Mouse (Mus musculus): ENCODE data around the gene Olfr1420. TPM values are rescaled to one million over a fixed set of nuclear protein-coding genes. Genes with fewer than 3 reads are reported as not detected.

The Olfr1420 gene
- polyA plus RNA-seq, 2 experiments, result not detected

DNA sequence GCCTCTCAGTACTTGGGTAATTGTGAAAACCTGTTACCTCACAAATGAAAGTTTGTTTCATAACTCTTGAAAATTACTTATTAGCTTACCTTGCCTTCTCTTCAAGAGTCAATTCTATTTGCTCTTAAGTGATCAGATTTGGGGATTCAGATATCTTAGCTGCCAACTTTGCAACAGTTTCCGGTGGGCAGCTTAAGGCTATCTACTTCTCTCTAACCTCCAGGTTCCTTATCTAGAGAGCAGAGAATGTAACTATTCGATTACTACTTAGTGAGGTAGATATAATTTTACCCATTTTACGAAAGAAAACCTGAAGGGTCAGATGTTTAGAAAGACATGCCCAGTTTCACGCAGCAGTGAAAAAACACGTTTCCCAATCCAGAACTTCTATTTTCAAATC, 24.7 kb downstream of the Olfr1420 start:
- Histone ChIP-seq H3K4me1 (replicated peaks; ENCODE audit: control insufficient read depth in 2 of 2, insufficient read depth in 2 of 2, low read length in 1 of 2) (peaks cover 7 to 9% of the 10 kb centered on the region in 2 experiments), H3K27me3 (ENCODE audit: control insufficient read depth, insufficient read depth, low read length) (no peaks in the 10 kb centered on the region; the same call in 1 of the 2 replicates), H3K9me3 (ENCODE audit: control insufficient read depth, low read length) (no peaks in the 10 kb centered on the region), H3K27ac (no peak overlapping the region), H3K9ac (replicated peaks) (no peak overlapping the region), H3K4me2 (ENCODE audit: low read depth) (peak overlapping the region; percentile 90), H3K36me3 (replicated peaks; ENCODE audit: control insufficient read depth, insufficient read depth, low read depth) (peaks cover 5% of the 10 kb centered on the region; the same call in 1 of the 2 replicates), H3K4me3 (ENCODE audit: insufficient read depth in 1 of 2, low read depth in 2 of 2, low read length in 2 of 2) (peak overlapping the region in 1 of 2 experiments; percentile 76; a peak in 1 of 4 replicates)
- 29% methylated on average over 5 of the region's 5 CpGs for WGBS (ENCODE audit: insufficient replicate concordance)
- no peak for TF ChIP-seq CTCF (IDR thresholded peaks at IDR 0.05; ENCODE audit: low read depth)
- no peak for TF ChIP-seq EP300 (IDR thresholded peaks at IDR 0.05; ENCODE audit: low read depth)
- no peak for DNase-seq (ENCODE audit: low read depth in 3 of 3, low spot score in 3 of 3)
- no peak for ATAC-seq (ENCODE audit: insufficient read depth)

GRCm38 (mm10) chr19:11911603-11912002, 25.2 kb downstream of the Olfr1420 start:
- H3K9ac ChIP-seq (replicated peaks), result peak overlapping the region; percentile 52

DNA sequence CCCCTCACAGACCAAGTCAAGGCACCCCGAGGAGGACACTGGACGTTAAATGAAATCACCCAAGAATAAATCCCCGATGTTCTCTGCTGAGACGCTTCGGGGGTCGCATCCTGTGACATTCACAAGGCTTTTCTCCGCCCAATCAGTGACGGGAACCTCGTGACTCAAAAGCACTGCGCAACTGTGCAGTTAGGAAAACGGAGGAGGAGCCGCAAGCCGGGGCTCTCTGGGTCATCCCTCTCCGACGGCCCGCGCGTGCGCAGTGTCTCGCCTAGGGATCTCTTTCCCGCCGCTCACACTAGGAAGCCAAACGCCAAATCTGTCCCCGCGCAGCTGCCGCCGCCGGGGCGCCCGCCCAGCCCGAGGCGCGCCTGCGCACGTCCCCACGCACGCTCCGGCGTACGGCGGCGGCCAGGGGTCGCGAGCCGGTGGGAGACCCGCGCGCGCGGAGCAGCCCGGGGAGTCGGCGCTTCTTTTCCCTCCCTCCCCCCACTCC, 25.7 kb downstream of the Olfr1420 start, which contains the start of gene Patl1:
TSS of gene Patl1 (plus strand) at position 363 of the 496 bp plus-strand sequence.
- under 1% methylated on average over 52 of the region's 53 CpGs for WGBS (ENCODE audit: insufficient replicate concordance)
- TF ChIP-seq EP300 (IDR thresholded peaks at IDR 0.05; ENCODE audit: low read depth) (no peak), CTCF (IDR thresholded peaks at IDR 0.05; ENCODE audit: low read depth) (no peak)
- H3K4me2 ChIP-seq (ENCODE audit: low read depth), result peak within 1 kb of the TSS; percentile 90
- no peaks in the 10 kb centered on the region for H3K9me3 ChIP-seq (ENCODE audit: control insufficient read depth, low read length)
- ATAC-seq (ENCODE audit: insufficient read depth) (peak; percentile 96), DNase-seq (ENCODE audit: low read depth in 3 of 3, low spot score in 3 of 3) (peak; percentile 92 to 95 (median 94))
- no peaks in the 10 kb centered on the region; the same call in 1 of the 2 replicates for H3K27me3 ChIP-seq (ENCODE audit: control insufficient read depth, insufficient read depth, low read length)
- peak within 1 kb of the TSS; percentile 76 to 80 for H3K4me3 ChIP-seq (ENCODE audit: insufficient read depth in 1 of 2, low read depth in 2 of 2, low read length in 2 of 2)
- H3K36me3 ChIP-seq (replicated peaks; ENCODE audit: control insufficient read depth, insufficient read depth, low read depth), result peaks cover 5% of the 10 kb centered on the region; the same call in 1 of the 2 replicates
- peak within 1 kb of the TSS; percentile 94 for H3K9ac ChIP-seq (replicated peaks)
- peaks cover 7 to 9% of the 10 kb centered on the region in 2 experiments for H3K4me1 ChIP-seq (replicated peaks; ENCODE audit: control insufficient read depth in 2 of 2, insufficient read depth in 2 of 2, low read length in 1 of 2)
- H3K27ac ChIP-seq, result peak within 1 kb of the TSS; percentile 55

More at GRCm38 (mm10) chr19:11911603-11912002, 25.2 kb downstream of the Olfr1420 start:
- peak overlapping the region; percentile 90 for H3K4me2 ChIP-seq (ENCODE audit: low read depth)
- H3K4me3 ChIP-seq (ENCODE audit: insufficient read depth in 1 of 2, low read depth in 2 of 2, low read length in 2 of 2), result peak overlapping the region; percentile 76 to 80
- H3K27me3 ChIP-seq (ENCODE audit: control insufficient read depth, insufficient read depth, low read length), result no peaks in the 10 kb centered on the region; the same call in 1 of the 2 replicates
- peaks cover 5% of the 10 kb centered on the region; the same call in 1 of the 2 replicates for H3K36me3 ChIP-seq (replicated peaks; ENCODE audit: control insufficient read depth, insufficient read depth, low read depth)
- TF ChIP-seq CTCF (IDR thresholded peaks at IDR 0.05; ENCODE audit: low read depth), result no peak
- no peak for TF ChIP-seq EP300 (IDR thresholded peaks at IDR 0.05; ENCODE audit: low read depth)
- ATAC-seq (ENCODE audit: insufficient read depth) (peak; percentile 5), DNase-seq (ENCODE audit: low read depth in 3 of 3, low spot score in 3 of 3) (no peak)
- 3% methylated on average over 17 of the region's 17 CpGs for WGBS (ENCODE audit: insufficient replicate concordance)
- no peaks in the 10 kb centered on the region for H3K9me3 ChIP-seq (ENCODE audit: control insufficient read depth, low read length)
- peaks cover 7 to 9% of the 10 kb centered on the region in 2 experiments for H3K4me1 ChIP-seq (replicated peaks; ENCODE audit: control insufficient read depth in 2 of 2, insufficient read depth in 2 of 2, low read length in 1 of 2)
- H3K27ac ChIP-seq, result no peak overlapping the region; the same call in 1 of the 2 replicates

DNA sequence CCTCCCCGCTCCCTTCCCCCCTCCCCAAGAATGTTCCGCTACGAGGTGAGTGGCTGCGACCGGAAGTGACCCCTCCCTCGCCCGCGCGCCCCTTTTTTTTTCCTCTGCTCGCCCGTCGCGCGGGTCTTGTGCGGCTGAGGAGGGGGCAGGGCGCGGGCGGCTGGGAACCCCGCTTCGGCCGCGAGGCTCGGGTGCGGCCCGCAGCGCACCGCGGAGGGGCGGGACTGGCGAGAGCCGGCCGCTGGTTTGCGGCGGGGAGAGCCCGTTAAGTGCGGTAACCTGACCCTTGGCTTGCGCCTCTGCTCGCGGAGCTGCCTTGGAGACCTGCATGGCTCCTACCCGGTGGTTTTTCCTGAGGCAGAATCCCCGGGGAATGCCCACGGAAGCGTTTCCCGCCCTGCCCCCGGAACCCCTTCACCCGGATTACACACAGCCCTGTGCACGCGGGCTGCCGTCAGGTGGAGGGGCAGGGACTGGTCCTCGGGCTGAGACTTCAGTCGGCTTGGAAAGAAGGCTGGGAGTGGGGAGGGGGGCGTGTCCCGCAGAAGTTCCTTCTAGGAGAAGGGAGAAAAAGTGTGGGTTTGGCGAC, 26.3 kb downstream of the Olfr1420 start:
- H3K27ac ChIP-seq, result peak overlapping the region; percentile 55
- WGBS (ENCODE audit: insufficient replicate concordance), result under 1% methylated on average over 50 of the region's 54 CpGs

GRCm38 (mm10) chr19:11915804-11916203, 29.4 kb downstream of the Olfr1420 start:
- ATAC-seq (ENCODE audit: insufficient read depth) (no peak), DNase-seq (ENCODE audit: low read depth in 3 of 3, low spot score in 3 of 3) (no peak)
- TF ChIP-seq EP300 (IDR thresholded peaks at IDR 0.05; ENCODE audit: low read depth) (no peak), CTCF (IDR thresholded peaks at IDR 0.05; ENCODE audit: low read depth) (no peak)
- Histone ChIP-seq H3K4me2 (ENCODE audit: low read depth) (no peak overlapping the region), H3K4me3 (ENCODE audit: insufficient read depth in 1 of 2, low read depth in 2 of 2, low read length in 2 of 2) (no peak overlapping the region), H3K4me1 (replicated peaks; ENCODE audit: control insufficient read depth in 2 of 2, insufficient read depth in 2 of 2, low read length in 1 of 2) (peaks cover 7 to 9% of the 10 kb centered on the region in 2 experiments), H3K27me3 (ENCODE audit: control insufficient read depth, insufficient read depth, low read length) (no peaks in the 10 kb centered on the region), H3K9me3 (ENCODE audit: control insufficient read depth, low read length) (no peaks in the 10 kb centered on the region), H3K9ac (replicated peaks) (no peak overlapping the region), H3K27ac (no peak overlapping the region), H3K36me3 (replicated peaks; ENCODE audit: control insufficient read depth, insufficient read depth, low read depth) (peaks cover 11% of the 10 kb centered on the region)
- 60% methylated on average over 2 of the region's 2 CpGs for WGBS (ENCODE audit: insufficient replicate concordance)

More for the DNA sequence above, 26.3 kb downstream of the Olfr1420 start:
- Histone ChIP-seq H3K4me3 (ENCODE audit: insufficient read depth in 1 of 2, low read depth in 2 of 2, low read length in 2 of 2) (peak overlapping the region; percentile 74 to 76), H3K36me3 (replicated peaks; ENCODE audit: control insufficient read depth, insufficient read depth, low read depth) (peaks cover 5% of the 10 kb centered on the region; the same call in 1 of the 2 replicates), H3K9me3 (ENCODE audit: control insufficient read depth, low read length) (no peaks in the 10 kb centered on the region), H3K9ac (replicated peaks) (peak overlapping the region; percentile 94), H3K4me2 (ENCODE audit: low read depth) (peak overlapping the region; percentile 90), H3K27me3 (ENCODE audit: control insufficient read depth, insufficient read depth, low read length) (no peaks in the 10 kb centered on the region; the same call in 1 of the 2 replicates), H3K4me1 (replicated peaks; ENCODE audit: control insufficient read depth in 2 of 2, insufficient read depth in 2 of 2, low read length in 1 of 2) (peaks cover 7 to 9% of the 10 kb centered on the region in 2 experiments)
- TF ChIP-seq EP300 (IDR thresholded peaks at IDR 0.05; ENCODE audit: low read depth), result no peak
- TF ChIP-seq CTCF (IDR thresholded peaks at IDR 0.05; ENCODE audit: low read depth), result no peak
- peak; percentile 11 to 23 (median 23) for DNase-seq (ENCODE audit: low read depth in 3 of 3, low spot score in 3 of 3)
- ATAC-seq (ENCODE audit: insufficient read depth), result peak; percentile 68
